Mouse (Mus musculus) stomach, embryonic 14.5 days (tissue): ENCODE data around the gene 1810030O07Rik. TPM values are rescaled to one million over a fixed set of nuclear protein-coding genes. Genes with fewer than 3 reads are reported as not detected.
A peak's percentile ranks its signal among the peaks of the same experiment; 100 is the strongest.

ENCODE experiments used
- ATAC-seq: fragments of 200-750 bp; cut with Nextera tagmentation; 2 replicates; pipeline ENCODE4 v1.8.0; 2017; ENCODE audit warnings: low read depth, moderate TSS enrichment; ENCODE audit not compliant: insufficient number of reproducible peaks, insufficient read depth, low FRiP score
- H3K27ac ChIP-seq: fragments of 300-500 bp; sonication (generic); 2 replicates; pipeline ENCODE4 v1.5.1; 2014; ENCODE audit warnings: mild to moderate bottlenecking, low read length, moderate library complexity, mixed read lengths
- H3K27me3 ChIP-seq: fragments of 300-500 bp; sonication (generic); 2 replicates; pipeline ENCODE4 v1.6.1; 2014; ENCODE audit warnings: low read length, control low read depth, mixed read lengths; ENCODE audit not compliant: control insufficient read depth, insufficient read depth
- H3K36me3 ChIP-seq: fragments of 300-500 bp; sonication (generic); 2 replicates; pipeline ENCODE4 v1.6.1; 2014; ENCODE audit warnings: mild to moderate bottlenecking, control low read depth, low read length, moderate library complexity, mixed read lengths; ENCODE audit not compliant: control insufficient read depth, insufficient read depth
- H3K4me1 ChIP-seq: fragments of 300-500 bp; sonication (generic); 2 replicates; pipeline ENCODE4 v1.6.1; 2014; ENCODE audit warnings: low read length, control low read depth, mixed read lengths; ENCODE audit not compliant: control insufficient read depth, insufficient read depth
- H3K4me2 ChIP-seq: fragments of 300-500 bp; sonication (generic); replicated peaks from 2 replicates; pipeline ENCODE4 v1.6.1; 2014; ENCODE audit warnings: low read depth, low read length, control low read depth
- H3K4me3 ChIP-seq: fragments of 300-500 bp; sonication (generic); 2 replicates; pipeline ENCODE4 v1.5.1; 2014; ENCODE audit warnings: low read depth, low read length, control low read depth
- H3K9ac ChIP-seq: fragments of 300-500 bp; sonication (generic); replicated peaks from 2 replicates; pipeline ENCODE4 v1.6.1; 2014; ENCODE audit warnings: low read depth, mild to moderate bottlenecking, control low read depth, low read length, moderate library complexity, mixed read lengths
- H3K9me3 ChIP-seq: fragments of 300-500 bp; sonication (generic); 2 replicates; pipeline ENCODE4 v1.6.1; 2016; ENCODE audit warnings: low read depth, low read length, control low read depth; ENCODE audit not compliant: control insufficient read depth
- WGBS: fragments of 180-500 bp; shearing (Covaris S2); extraction: QIAGEN DNeasy Blood & Tissue Kit; methylation state at CpG from one replicate; pipeline ENCODE4 v1.1.7; 2014; 5-methylcytosine and 5-hydroxymethylcytosine counted together
- polyA plus RNA-seq: library from polyadenylated mRNA; unstranded; fragments of >200 nt; fragmentation: Nextera tagmentation; extraction: Ambion mirVana; gene quantifications from 2 replicates; pipeline ENCODE4 v1.2.1, GENCODE M21; 2014

The 1810030O07Rik gene
- 40.7 and 43.3 TPM in 2 replicates for polyA plus RNA-seq

GRCm38 (mm10) chrX:12673054-12673775, at the start of gene 1810030O07Rik:
Gene 1810030O07Rik, minus strand, starts transcription at chrX:12673668.
- Histone ChIP-seq H3K27ac (peak within 1 kb of the TSS; percentile 88), H3K9me3 (no peaks in the 10 kb centered on the region), H3K4me3 (peak within 1 kb of the TSS; percentile 59), H3K36me3 (peaks cover 4% of the 10 kb centered on the region; the same call in 1 of the 2 replicates), H3K4me1 (no peaks in the 10 kb centered on the region), H3K4me2 (peak within 1 kb of the TSS; percentile 51), H3K27me3 (no peaks in the 10 kb centered on the region), H3K9ac (peak within 1 kb of the TSS; percentile 69; the same call in 1 of the 2 replicates)
- peak; percentile 100 for ATAC-seq
- 9% methylated on average over 42 of the region's 42 CpGs for WGBS

- H3K9me3 ChIP-seq, result no peaks in the 10 kb centered on the region
- H3K27ac ChIP-seq, result no peak overlapping the region
- no peak overlapping the region for H3K4me2 ChIP-seq
- no peak overlapping the region for H3K9ac ChIP-seq
- 78% methylated on average over 4 of the region's 4 CpGs for WGBS
- H3K4me1 ChIP-seq, result no peaks in the 10 kb centered on the region
- H3K36me3 ChIP-seq, result peaks cover 2% of the 10 kb centered on the region; the same call in 1 of the 2 replicates
- no peak for ATAC-seq
- no peak overlapping the region for H3K4me3 ChIP-seq
- no peaks in the 10 kb centered on the region for H3K27me3 ChIP-seq
Observed at GRCm38 (mm10) chrX:12716036-12716435, 42.6 kb upstream of the 1810030O07Rik start.

- 87% methylated on average over 7 of the region's 7 CpGs for WGBS
- Histone ChIP-seq H3K4me1 (no peaks in the 10 kb centered on the region), H3K27me3 (no peaks in the 10 kb centered on the region), H3K4me2 (no peak overlapping the region), H3K9me3 (no peaks in the 10 kb centered on the region), H3K4me3 (no peak overlapping the region), H3K9ac (no peak overlapping the region), H3K36me3 (peaks cover 2% of the 10 kb centered on the region; the same call in 1 of the 2 replicates), H3K27ac (no peak overlapping the region)
- ATAC-seq, result no peak
Observed at GRCm38 (mm10) chrX:12713796-12714195, 40.3 kb upstream of the 1810030O07Rik start.

GRCm38 (mm10) chrX:12686910-12687309, 13.4 kb upstream of the 1810030O07Rik start:
- H3K4me3 ChIP-seq, result no peak overlapping the region
- H3K4me1 ChIP-seq, result no peaks in the 10 kb centered on the region
- no peak for ATAC-seq
- WGBS, result 78% methylated on average over 8 of the region's 8 CpGs
- H3K9me3 ChIP-seq, result no peaks in the 10 kb centered on the region
- no peak overlapping the region for H3K27ac ChIP-seq
- H3K36me3 ChIP-seq, result peaks cover 8% of the 10 kb centered on the region
- H3K9ac ChIP-seq, result no peak overlapping the region
- H3K4me2 ChIP-seq, result no peak overlapping the region
- H3K27me3 ChIP-seq, result no peaks in the 10 kb centered on the region

- Histone ChIP-seq H3K27me3 (no peaks in the 10 kb centered on the region), H3K27ac (no peak overlapping the region), H3K9me3 (no peaks in the 10 kb centered on the region), H3K4me3 (no peak overlapping the region), H3K4me1 (no peaks in the 10 kb centered on the region), H3K9ac (no peak overlapping the region), H3K36me3 (peaks cover 8% of the 10 kb centered on the region), H3K4me2 (no peak overlapping the region)
- ATAC-seq, result no peak
Observed at GRCm38 (mm10) chrX:12686071-12686470, 12.6 kb upstream of the 1810030O07Rik start.

- Histone ChIP-seq H3K27me3 (no peaks in the 10 kb centered on the region), H3K9me3 (no peaks in the 10 kb centered on the region), H3K4me2 (no peak overlapping the region), H3K27ac (no peak overlapping the region), H3K9ac (no peak overlapping the region), H3K4me3 (no peak overlapping the region), H3K36me3 (no peaks in the 10 kb centered on the region), H3K4me1 (no peaks in the 10 kb centered on the region)
- no peak for ATAC-seq
- WGBS, result 33% methylated on average over 6 of the region's 6 CpGs
Observed at GRCm38 (mm10) chrX:12677396-12677795, 3.9 kb upstream of the 1810030O07Rik start.

GRCm38 (mm10) chrX:12653879-12654278, 19.6 kb downstream of the 1810030O07Rik start:
- no peaks in the 10 kb centered on the region for H3K9me3 ChIP-seq
- ATAC-seq, result no peak
- H3K27me3 ChIP-seq, result no peaks in the 10 kb centered on the region
- no peak overlapping the region for H3K4me2 ChIP-seq
- no peak overlapping the region for H3K27ac ChIP-seq
- no peak overlapping the region for H3K9ac ChIP-seq
- H3K4me3 ChIP-seq, result no peak overlapping the region
- peaks cover 9% of the 10 kb centered on the region for H3K36me3 ChIP-seq
- 48% methylated on average over 2 of the region's 2 CpGs for WGBS
- no peaks in the 10 kb centered on the region for H3K4me1 ChIP-seq

GRCm38 (mm10) chrX:12651906-12652305, 21.6 kb downstream of the 1810030O07Rik start:
- WGBS, result 89% methylated on average over 16 of the region's 16 CpGs
- Histone ChIP-seq H3K4me3 (no peak overlapping the region), H3K36me3 (peaks cover 6% of the 10 kb centered on the region), H3K9ac (no peak overlapping the region), H3K4me1 (no peaks in the 10 kb centered on the region), H3K9me3 (no peaks in the 10 kb centered on the region), H3K4me2 (no peak overlapping the region), H3K27ac (no peak overlapping the region), H3K27me3 (no peaks in the 10 kb centered on the region)
- ATAC-seq, result no peak
